Mouse (Mus musculus) forebrain, embryonic 11.5 days (tissue): ENCODE measurements at regions not wholly inside any gene's neighbourhood (a gene's known extent, or its start where the extent isn't known, plus 50 kb on each side); places are given as distances from the start of the nearest gene placed in this dataset.

Source experiments
- ATAC-seq: fragments of 200-750 bp; cut with Nextera tagmentation; replicated peaks from 2 replicates; pipeline ENCODE4 v1.8.0; 2017; ENCODE audit warnings: moderate TSS enrichment; ENCODE audit not compliant: low FRiP score
- DNase-seq: peaks from one replicate; pipeline ENCODE4 v3.0.0-alpha.2; 2017; ENCODE audit warnings: low spot score
- H3K27ac ChIP-seq: fragments of 300-500 bp; sonication (generic); 2 replicates; pipeline ENCODE4 v1.5.1; 2014; ENCODE audit warnings: low read depth, low read length
- H3K27me3 ChIP-seq: fragments of 300-500 bp; sonication (generic); 2 replicates; pipeline ENCODE4 v1.6.1; 2014; ENCODE audit warnings: mild to moderate bottlenecking, low read length, mixed read lengths; ENCODE audit not compliant: control insufficient read depth, insufficient read depth
- H3K36me3 ChIP-seq: fragments of 300-500 bp; sonication (generic); 2 replicates; pipeline ENCODE4 v1.6.1; 2014; ENCODE audit warnings: mild to moderate bottlenecking, low read length, moderate library complexity, mixed read lengths; ENCODE audit not compliant: control insufficient read depth, insufficient read depth
- H3K4me1 ChIP-seq: fragments of 300-500 bp; sonication (generic); replicated peaks from 2 replicates; pipeline ENCODE4 v1.6.1; 2014; ENCODE audit warnings: low read length, mixed read lengths; ENCODE audit not compliant: control insufficient read depth, insufficient read depth
- H3K4me2 ChIP-seq: fragments of 300-500 bp; sonication (generic); 2 replicates; pipeline ENCODE4 v1.6.1; 2014; ENCODE audit warnings: low read depth, mild to moderate bottlenecking, low read length, moderate library complexity, mixed read lengths; ENCODE audit not compliant: severe bottlenecking
- H3K4me3 ChIP-seq: fragments of 300-500 bp; sonication (generic); 2 replicates; pipeline ENCODE4 v1.5.1; 2014; ENCODE audit warnings: low read depth, low read length
- H3K9ac ChIP-seq: fragments of 300-500 bp; sonication (generic); 2 replicates; pipeline ENCODE4 v1.6.1; 2014; ENCODE audit warnings: low read length
- H3K9me3 ChIP-seq: fragments of 300-500 bp; sonication (generic); 2 replicates; pipeline ENCODE4 v1.6.1; 2016; ENCODE audit warnings: low read length, mixed read lengths; ENCODE audit not compliant: control insufficient read depth
- WGBS: fragments of 180-500 bp; shearing (Covaris S2); extraction: QIAGEN DNeasy Blood & Tissue Kit; methylation state at CpG from one replicate; pipeline ENCODE4 v1.1.7; 2014; 5-methylcytosine and 5-hydroxymethylcytosine counted together

- Histone ChIP-seq H3K4me3 (no peak overlapping the region), H3K4me2 (no peak overlapping the region), H3K9ac (no peak overlapping the region), H3K27ac (no peak overlapping the region), H3K36me3 (no peaks in the 10 kb centered on the region), H3K4me1 (no peaks in the 10 kb centered on the region), H3K27me3 (no peaks in the 10 kb centered on the region), H3K9me3 (no peaks in the 10 kb centered on the region)
- ATAC-seq, result no peak
- no peak for DNase-seq
- WGBS, result 60% methylated on average over 6 of the region's 6 CpGs
Observed at GRCm38 (mm10) chr7:129141942-129142598, 114.8 kb upstream of the Plpp4 start.

- Histone ChIP-seq H3K27ac (no peak overlapping the region), H3K4me2 (no peak overlapping the region), H3K4me3 (no peak overlapping the region), H3K36me3 (no peaks in the 10 kb centered on the region), H3K27me3 (no peaks in the 10 kb centered on the region), H3K9ac (no peak overlapping the region), H3K4me1 (no peaks in the 10 kb centered on the region), H3K9me3 (no peaks in the 10 kb centered on the region)
- 74% methylated on average over 5 of the region's 5 CpGs for WGBS
- DNase-seq (no peak), ATAC-seq (no peak)
Observed at GRCm38 (mm10) chr7:129142599-129142949, 114.3 kb upstream of the Plpp4 start.

GRCm38 (mm10) chr7:129155577-129155976, 101.3 kb upstream of the Plpp4 start:
- H3K27me3 ChIP-seq, result no peaks in the 10 kb centered on the region
- 90% methylated on average over 2 of the region's 2 CpGs for WGBS
- DNase-seq (no peak), ATAC-seq (no peak)
- no peaks in the 10 kb centered on the region for H3K9me3 ChIP-seq
- H3K4me3 ChIP-seq, result no peak overlapping the region
- no peak overlapping the region for H3K9ac ChIP-seq
- no peak overlapping the region for H3K27ac ChIP-seq
- no peaks in the 10 kb centered on the region for H3K4me1 ChIP-seq
- no peak overlapping the region for H3K4me2 ChIP-seq
- H3K36me3 ChIP-seq, result no peaks in the 10 kb centered on the region

- 93% methylated on average over 7 of the region's 7 CpGs for WGBS
- DNase-seq, result no peak
- H3K4me2 ChIP-seq, result no peak overlapping the region
- no peaks in the 10 kb centered on the region for H3K36me3 ChIP-seq
- H3K27me3 ChIP-seq, result no peaks in the 10 kb centered on the region
- H3K9me3 ChIP-seq, result no peaks in the 10 kb centered on the region
- no peak overlapping the region for H3K9ac ChIP-seq
- ATAC-seq, result no peak
- H3K27ac ChIP-seq, result no peak overlapping the region
- no peak overlapping the region for H3K4me3 ChIP-seq
- H3K4me1 ChIP-seq, result no peaks in the 10 kb centered on the region
Observed at GRCm38 (mm10) chr7:129169971-129170370, 86.9 kb upstream of the Plpp4 start.

- no peak for DNase-seq
- Histone ChIP-seq H3K36me3 (no peaks in the 10 kb centered on the region), H3K4me2 (no peak overlapping the region), H3K27me3 (no peaks in the 10 kb centered on the region), H3K4me1 (no peaks in the 10 kb centered on the region), H3K9ac (no peak overlapping the region), H3K9me3 (no peaks in the 10 kb centered on the region), H3K4me3 (no peak overlapping the region), H3K27ac (no peak overlapping the region)
- no peak for ATAC-seq
- 82% methylated on average over 1 of the region's 1 CpGs for WGBS
Observed at GRCm38 (mm10) chr7:129190933-129191332, 65.9 kb upstream of the Plpp4 start.

GRCm38 (mm10) chr7:129207029-129207428, 49.8 kb upstream of the Plpp4 start:
- Histone ChIP-seq H3K27me3 (no peaks in the 10 kb centered on the region), H3K9me3 (no peaks in the 10 kb centered on the region), H3K9ac (no peak overlapping the region), H3K4me3 (no peak overlapping the region), H3K4me1 (no peaks in the 10 kb centered on the region), H3K4me2 (no peak overlapping the region), H3K36me3 (no peaks in the 10 kb centered on the region), H3K27ac (no peak overlapping the region)
- WGBS, result 89% methylated on average over 5 of the region's 5 CpGs
- ATAC-seq (no peak), DNase-seq (no peak)
